Mouse (Mus musculus): ENCODE results near the gene Olfr539. TPM values are rescaled to one million over a fixed set of nuclear protein-coding genes. Genes with fewer than 3 reads are reported as not detected.
A peak's percentile ranks its signal among the peaks of the same experiment; 100 is the strongest.

Olfr539 gene
- polyA plus RNA-seq, 1 experiment from 2014 or later: not detected

DNA sequence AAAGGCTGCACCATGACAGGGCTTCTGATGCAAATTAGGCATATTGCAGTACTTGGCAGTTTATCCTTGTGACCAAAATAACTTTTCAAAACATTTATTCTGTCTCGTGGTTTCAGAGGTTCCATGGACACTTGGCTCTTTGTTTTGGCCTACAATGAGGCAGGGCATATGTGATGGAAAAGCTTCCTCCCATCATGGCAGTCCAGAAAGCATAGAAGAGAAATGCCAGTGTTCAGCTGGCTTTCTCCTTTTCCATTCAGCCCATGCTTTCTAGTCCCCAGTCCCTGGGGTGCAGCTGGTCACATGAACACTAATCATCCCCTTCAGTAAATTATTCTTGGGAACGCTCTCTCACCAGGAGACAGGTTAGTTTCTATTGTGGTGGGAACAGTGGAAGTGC lies 46.6 kb downstream of the Olfr539 start:
- Histone ChIP-seq H3K4me1 (ENCODE audit: control insufficient read depth, insufficient read depth, low read length) (no peaks in the 10 kb centered on the region), H3K36me3 (ENCODE audit: control insufficient read depth, insufficient read depth, low read length) (no peaks in the 10 kb centered on the region), H3K27me3 (ENCODE audit: control insufficient read depth, insufficient read depth, low read length) (no peaks in the 10 kb centered on the region), H3K9ac (ENCODE audit: low read length) (no peak overlapping the region), H3K4me2 (ENCODE audit: low read depth) (no peak overlapping the region), H3K27ac (ENCODE audit: low read depth, low read length) (no peak overlapping the region), H3K9me3 (ENCODE audit: control insufficient read depth, low read length) (no peaks in the 10 kb centered on the region), H3K4me3 (ENCODE audit: low read depth, low read length) (no peak overlapping the region)
- DNase-seq (ENCODE audit: low spot score) (peak; percentile 22), ATAC-seq (ENCODE audit: insufficient read depth, low FRiP score, low TSS enrichment) (no peak)
- 41% methylated on average over 2 of the region's 2 CpGs for WGBS

- Histone ChIP-seq H3K36me3 (ENCODE audit: control insufficient read depth, insufficient read depth, low read length) (no peaks in the 10 kb centered on the region), H3K9ac (ENCODE audit: low read length) (no peak overlapping the region), H3K27me3 (ENCODE audit: control insufficient read depth, insufficient read depth, low read length) (no peaks in the 10 kb centered on the region), H3K4me2 (ENCODE audit: low read depth) (no peak overlapping the region), H3K27ac (ENCODE audit: low read depth, low read length) (no peak overlapping the region), H3K4me1 (ENCODE audit: control insufficient read depth, insufficient read depth, low read length) (no peaks in the 10 kb centered on the region), H3K4me3 (ENCODE audit: low read depth, low read length) (no peak overlapping the region), H3K9me3 (ENCODE audit: control insufficient read depth, low read length) (no peaks in the 10 kb centered on the region)
- 80% methylated on average over 6 of the region's 6 CpGs for WGBS
- ATAC-seq (ENCODE audit: insufficient read depth, low FRiP score, low TSS enrichment) (no peak), DNase-seq (ENCODE audit: low spot score) (no peak)
Observed at GRCm38 (mm10) chr7:140707536-140708284, 48.0 kb downstream of the Olfr539 start.

GRCm38 (mm10) chr7:140717155-140718055 lies 57.7 kb downstream of the Olfr539 start:
- WGBS: 81% methylated on average over 7 of the region's 7 CpGs
- no peaks in the 10 kb centered on the region for H3K36me3 ChIP-seq (ENCODE audit: control insufficient read depth, insufficient read depth, low read length)

GRCm38 (mm10) chr7:140721095-140721494 lies 61.4 kb downstream of the Olfr539 start:
- Histone ChIP-seq H3K9me3 (ENCODE audit: control insufficient read depth, low read length) (no peaks in the 10 kb centered on the region), H3K4me2 (ENCODE audit: low read depth) (no peak overlapping the region), H3K27me3 (ENCODE audit: control insufficient read depth, insufficient read depth, low read length) (no peaks in the 10 kb centered on the region), H3K4me3 (ENCODE audit: low read depth, low read length) (no peak overlapping the region), H3K27ac (ENCODE audit: low read depth, low read length) (no peak overlapping the region), H3K4me1 (ENCODE audit: control insufficient read depth, insufficient read depth, low read length) (no peaks in the 10 kb centered on the region), H3K36me3 (ENCODE audit: control insufficient read depth, insufficient read depth, low read length) (no peaks in the 10 kb centered on the region), H3K9ac (ENCODE audit: low read length) (no peak overlapping the region)
- ATAC-seq (ENCODE audit: insufficient read depth, low FRiP score, low TSS enrichment) (no peak), DNase-seq (ENCODE audit: low spot score) (no peak)
- 81% methylated on average over 6 of the region's 6 CpGs for WGBS

More at GRCm38 (mm10) chr7:140717155-140718055, 57.7 kb downstream of the Olfr539 start:
- Histone ChIP-seq H3K9ac (ENCODE audit: low read length) (no peak overlapping the region), H3K27me3 (ENCODE audit: control insufficient read depth, insufficient read depth, low read length) (no peaks in the 10 kb centered on the region), H3K4me1 (ENCODE audit: control insufficient read depth, insufficient read depth, low read length) (no peaks in the 10 kb centered on the region), H3K4me3 (ENCODE audit: low read depth, low read length) (no peak overlapping the region), H3K9me3 (ENCODE audit: control insufficient read depth, low read length) (no peaks in the 10 kb centered on the region), H3K27ac (ENCODE audit: low read depth, low read length) (no peak overlapping the region), H3K4me2 (ENCODE audit: low read depth) (no peak overlapping the region)
- DNase-seq (ENCODE audit: low spot score) (no peak), ATAC-seq (ENCODE audit: insufficient read depth, low FRiP score, low TSS enrichment) (no peak)

DNA sequence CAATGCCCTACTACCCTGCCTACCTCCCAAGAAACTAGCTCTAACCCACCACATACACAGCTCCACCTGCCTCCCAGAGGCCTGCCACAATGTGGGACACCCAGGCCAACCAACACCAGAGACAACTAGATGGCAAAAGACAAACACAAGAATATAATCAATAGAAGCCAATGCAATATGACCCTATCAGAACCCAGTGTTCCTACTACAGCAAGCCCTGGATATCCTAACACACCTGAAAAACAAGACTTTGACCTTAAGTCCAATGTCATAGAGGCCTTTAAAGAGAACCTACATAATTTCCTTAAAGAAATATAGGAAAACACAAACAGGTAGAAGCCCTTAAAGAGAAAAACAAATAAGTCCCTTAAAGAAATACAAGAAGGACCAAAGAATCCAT lies 65.8 kb downstream of the Olfr539 start:
- no peaks in the 10 kb centered on the region for H3K36me3 ChIP-seq (ENCODE audit: control insufficient read depth, insufficient read depth, low read length)
- no peaks in the 10 kb centered on the region for H3K9me3 ChIP-seq (ENCODE audit: control insufficient read depth, low read length)
- DNase-seq (ENCODE audit: low spot score) (no peak), ATAC-seq (ENCODE audit: insufficient read depth, low FRiP score, low TSS enrichment) (no peak)
- H3K9ac ChIP-seq (ENCODE audit: low read length): no peak overlapping the region
- H3K27me3 ChIP-seq (ENCODE audit: control insufficient read depth, insufficient read depth, low read length): no peaks in the 10 kb centered on the region
- H3K27ac ChIP-seq (ENCODE audit: low read depth, low read length): no peak overlapping the region
- H3K4me1 ChIP-seq (ENCODE audit: control insufficient read depth, insufficient read depth, low read length): no peaks in the 10 kb centered on the region
- no peak overlapping the region for H3K4me2 ChIP-seq (ENCODE audit: low read depth)
- H3K4me3 ChIP-seq (ENCODE audit: low read depth, low read length): no peak overlapping the region

Other genes with a start within 250 kb of the Olfr539 start
- not detected in 2 replicates for gene Olfr532, start 238.3 kb upstream of the Olfr539 start, polyA plus RNA-seq (2014; fragmentation: Nextera tagmentation; extraction: Ambion mirVana)
- not detected in 2 replicates for gene Olfr533, start 196.6 kb upstream of the Olfr539 start, polyA plus RNA-seq (2014; fragmentation: Nextera tagmentation; extraction: Ambion mirVana)
- gene Olfr535, start 175.7 kb upstream of the Olfr539 start, polyA plus RNA-seq (2014; fragmentation: Nextera tagmentation; extraction: Ambion mirVana): not detected in 2 replicates
- not detected in 2 replicates for gene Olfr536, start 152.5 kb upstream of the Olfr539 start, polyA plus RNA-seq (2014; fragmentation: Nextera tagmentation; extraction: Ambion mirVana)
- gene Olfr538, start 92.0 kb upstream of the Olfr539 start, polyA plus RNA-seq (2014; fragmentation: Nextera tagmentation; extraction: Ambion mirVana): not detected in 2 replicates
- not detected in 2 replicates for gene Olfr46, start 58.7 kb upstream of the Olfr539 start, polyA plus RNA-seq (2014; fragmentation: Nextera tagmentation; extraction: Ambion mirVana)
- not detected in 2 replicates for gene Olfr61, start 31.0 kb upstream of the Olfr539 start, polyA plus RNA-seq (2014; fragmentation: Nextera tagmentation; extraction: Ambion mirVana)
- not detected in 2 replicates for gene Olfr53, start 13.5 kb upstream of the Olfr539 start, polyA plus RNA-seq (2014; fragmentation: Nextera tagmentation; extraction: Ambion mirVana)
- not detected in 2 replicates for gene Olfr45, start 22.0 kb downstream of the Olfr539 start, polyA plus RNA-seq (2014; fragmentation: Nextera tagmentation; extraction: Ambion mirVana)
- gene Olfr541, start 37.3 kb downstream of the Olfr539 start, polyA plus RNA-seq (2014; fragmentation: Nextera tagmentation; extraction: Ambion mirVana): not detected in 2 replicates
- not detected in 2 replicates for gene Cyp2e1, start 103.8 kb downstream of the Olfr539 start, polyA plus RNA-seq (2014; fragmentation: Nextera tagmentation; extraction: Ambion mirVana)
- 0.22 TPM in 1 of 2 replicates, not detected in the other for gene Syce1, start 127.9 kb downstream of the Olfr539 start, polyA plus RNA-seq (2014; fragmentation: Nextera tagmentation; extraction: Ambion mirVana)
- gene Zfp941, start 162.2 kb downstream of the Olfr539 start, polyA plus RNA-seq (2014; fragmentation: Nextera tagmentation; extraction: Ambion mirVana): 6.5 and 7.7 TPM in 2 replicates
- 0.34 TPM in 1 of 2 replicates, not detected in the other for gene Urah, start 175.1 kb downstream of the Olfr539 start, polyA plus RNA-seq (2014; fragmentation: Nextera tagmentation; extraction: Ambion mirVana)
- gene Scgb1c1, start 185.6 kb downstream of the Olfr539 start, polyA plus RNA-seq (2014; fragmentation: Nextera tagmentation; extraction: Ambion mirVana): not detected in 2 replicates
- not detected in 2 replicates for gene Odf3, start 187.9 kb downstream of the Olfr539 start, polyA plus RNA-seq (2014; fragmentation: Nextera tagmentation; extraction: Ambion mirVana)
- gene Gm45785, start 196.4 kb downstream of the Olfr539 start, polyA plus RNA-seq (2014; fragmentation: Nextera tagmentation; extraction: Ambion mirVana): not detected in 2 replicates
- 73.3 and 82.2 TPM in 2 replicates for gene Ric8a, start 197.0 kb downstream of the Olfr539 start, polyA plus RNA-seq (2014; fragmentation: Nextera tagmentation; extraction: Ambion mirVana)
- 27.4 and 31.1 TPM in 2 replicates for gene Bet1l, start 197.6 kb downstream of the Olfr539 start, polyA plus RNA-seq (2014; fragmentation: Nextera tagmentation; extraction: Ambion mirVana)
- gene Psmd13, start 222.0 kb downstream of the Olfr539 start, polyA plus RNA-seq (2014; fragmentation: Nextera tagmentation; extraction: Ambion mirVana): 158 and 199 TPM in 2 replicates
- gene Sirt3, start 222.4 kb downstream of the Olfr539 start, polyA plus RNA-seq (2014; fragmentation: Nextera tagmentation; extraction: Ambion mirVana): 22.4 and 26.0 TPM in 2 replicates
- 0.81 and 4.2 TPM in 2 replicates for gene Cox8b, start 240.5 kb downstream of the Olfr539 start, polyA plus RNA-seq (2014; fragmentation: Nextera tagmentation; extraction: Ambion mirVana)

Measured in neural tube, embryonic 11.5 days (tissue).